Mouse (Mus musculus): Measurements from ENCODE around the gene Zfp324.

Zfp324 gene

DNA sequence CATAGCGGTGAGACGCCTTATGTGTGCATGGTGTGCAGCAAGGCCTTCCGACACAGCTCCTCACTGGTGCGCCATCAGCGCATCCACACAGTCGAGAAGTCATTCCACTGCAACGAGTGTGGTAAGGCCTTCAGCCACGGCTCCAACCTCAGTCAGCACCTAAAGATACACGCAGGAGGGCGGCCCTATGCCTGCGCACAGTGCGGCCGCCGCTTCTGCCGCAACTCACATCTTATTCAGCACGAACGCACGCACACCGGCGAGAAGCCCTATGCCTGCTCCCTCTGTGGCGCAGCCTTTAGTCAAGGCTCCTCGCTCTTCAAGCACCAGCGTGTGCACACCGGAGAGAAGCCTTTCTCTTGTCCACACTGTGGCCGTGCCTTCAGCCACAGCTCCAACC lies 5.3 kb downstream of the Zfp324 start:
- DNase-seq = no peak

DNA sequence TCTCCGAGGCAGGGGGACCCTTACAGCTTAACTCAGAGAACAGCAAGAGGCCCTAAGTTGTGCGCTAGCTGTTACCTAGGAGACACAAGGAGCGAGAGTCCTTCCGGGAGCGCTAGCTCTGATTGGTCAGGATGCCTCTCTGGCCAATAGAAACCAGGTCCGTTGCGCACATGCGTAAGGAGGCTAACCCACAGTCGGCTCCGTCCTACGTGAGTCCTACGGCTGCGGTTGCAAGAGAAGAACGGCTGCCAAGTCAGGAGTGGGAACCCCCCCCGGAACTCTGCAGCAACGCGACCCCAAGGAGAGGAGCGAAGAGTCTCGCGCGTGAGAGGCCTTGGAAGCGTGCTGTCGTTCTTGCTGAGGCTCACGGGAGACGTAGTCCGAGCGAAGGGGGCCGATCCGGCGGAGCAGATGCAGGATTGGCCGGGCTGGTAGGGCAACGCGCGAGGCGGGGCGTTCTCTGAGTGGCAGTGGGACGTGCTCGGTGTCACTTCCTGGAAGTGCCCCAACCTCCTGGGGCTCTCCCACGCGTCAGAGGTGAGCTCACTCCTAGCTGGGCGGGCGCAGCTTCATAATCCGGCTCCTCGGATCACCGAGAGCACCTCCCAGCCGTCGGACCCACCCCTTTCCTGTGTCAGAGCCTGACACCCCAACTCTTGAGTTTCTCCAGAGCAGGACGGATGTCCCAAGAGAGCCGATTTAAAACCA lies 12.2 kb downstream of the Zfp324 start, which contains the start of gene Zfp446:
Gene Zfp446 (plus strand): TSS at position 167 of the 708 bp plus-strand sequence.
- peak; percentile 98 for DNase-seq

DNA sequence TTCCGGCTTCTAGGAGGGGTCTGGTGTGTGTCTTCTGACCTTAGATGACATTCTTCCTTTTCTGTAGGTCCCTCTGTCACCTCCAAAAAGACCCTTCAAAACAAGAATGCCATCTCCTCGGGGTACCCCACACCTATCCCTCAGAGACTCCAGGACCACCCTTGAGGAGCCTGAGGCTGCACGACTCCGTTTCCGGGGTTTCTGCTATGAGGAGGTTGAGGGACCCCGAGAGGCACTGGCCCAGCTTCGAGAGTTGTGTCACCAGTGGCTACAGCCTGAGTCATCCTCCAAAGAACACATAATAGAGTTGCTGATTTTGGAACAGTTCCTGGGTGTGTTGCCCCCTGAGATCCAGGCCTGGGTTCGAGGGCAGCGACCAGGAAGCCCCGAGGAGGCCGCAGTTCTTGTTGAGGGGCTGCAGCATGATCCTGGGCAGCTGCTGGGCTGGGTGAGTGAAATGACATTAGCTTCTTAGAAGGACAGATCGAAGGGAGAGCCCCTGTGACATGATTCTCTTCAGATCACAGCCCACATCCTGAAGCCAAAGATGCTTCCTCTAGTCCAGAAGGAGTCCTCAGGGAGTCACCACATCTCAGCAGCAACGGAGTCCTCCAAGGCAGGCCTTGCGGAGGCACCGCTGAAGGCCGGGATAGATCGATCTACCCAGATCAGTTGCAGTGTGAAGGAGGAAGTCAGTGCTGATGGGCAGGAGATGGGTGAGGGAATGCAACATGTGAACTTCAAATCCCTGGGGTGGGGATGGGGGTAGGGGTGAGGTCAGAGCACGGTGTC lies 13.5 kb downstream of the Zfp324 start:
- no peak for DNase-seq

DNA sequence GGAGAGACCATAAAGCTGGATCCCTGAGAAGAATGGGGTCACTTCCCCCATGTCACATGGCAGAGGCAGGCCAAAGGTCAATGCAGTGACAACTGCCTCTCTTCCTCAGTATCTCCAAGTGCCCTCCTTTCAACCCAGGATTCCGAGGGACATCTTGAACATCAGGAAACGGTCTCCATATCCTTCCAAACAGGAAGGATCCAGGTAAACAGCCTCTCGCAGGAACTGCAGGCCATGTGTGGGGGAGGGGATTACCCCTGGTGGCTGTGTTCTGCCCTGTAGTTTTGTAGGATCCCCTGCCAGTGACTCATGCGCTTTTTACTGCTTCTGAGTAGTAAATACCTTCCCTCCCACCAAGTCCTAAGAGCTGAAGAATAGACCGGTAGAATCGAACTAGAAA lies 14.1 kb downstream of the Zfp324 start:
- DNase-seq = no peak

DNA sequence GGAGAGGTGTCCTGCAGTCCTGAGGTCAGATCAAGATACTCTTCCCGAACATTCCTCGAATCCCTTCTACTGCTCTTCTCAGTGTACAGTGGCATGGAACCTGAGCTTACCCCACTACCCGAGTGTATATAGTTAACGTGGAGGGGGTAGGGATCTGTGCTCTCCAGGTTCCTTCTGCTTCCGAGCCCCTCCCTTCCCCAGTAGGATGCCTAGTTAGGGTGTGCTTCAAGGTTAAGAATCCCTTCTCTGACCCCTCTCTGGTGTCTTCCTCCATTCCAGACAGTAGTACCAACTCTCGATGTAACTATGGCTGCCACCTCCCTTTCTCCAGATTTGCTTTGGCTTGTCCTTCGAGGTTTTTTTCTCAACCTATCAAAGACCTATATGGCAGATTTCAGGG lies 14.7 kb downstream of the Zfp324 start:
- no peak for DNase-seq

DNA sequence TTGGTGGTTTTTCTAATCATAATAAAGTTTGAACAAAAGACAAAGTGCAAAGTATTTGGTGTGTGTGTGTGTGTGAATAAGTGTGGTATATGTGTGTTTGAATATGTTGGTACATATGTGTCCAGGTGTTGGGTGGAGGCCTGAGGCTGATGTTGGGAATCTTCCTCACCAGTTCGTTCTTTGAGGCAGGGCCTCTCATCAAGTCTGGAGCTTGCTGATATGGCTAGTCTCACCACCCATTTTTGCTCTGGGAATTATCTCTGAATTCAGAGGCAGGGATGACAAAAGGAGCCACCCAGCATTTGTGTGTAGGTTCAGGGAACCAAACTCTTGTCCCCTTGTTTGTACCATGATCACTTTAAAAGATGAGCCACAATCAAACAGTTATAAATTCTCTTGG lies 20.1 kb downstream of the Zfp324 start:
- no peak for DNase-seq

DNA sequence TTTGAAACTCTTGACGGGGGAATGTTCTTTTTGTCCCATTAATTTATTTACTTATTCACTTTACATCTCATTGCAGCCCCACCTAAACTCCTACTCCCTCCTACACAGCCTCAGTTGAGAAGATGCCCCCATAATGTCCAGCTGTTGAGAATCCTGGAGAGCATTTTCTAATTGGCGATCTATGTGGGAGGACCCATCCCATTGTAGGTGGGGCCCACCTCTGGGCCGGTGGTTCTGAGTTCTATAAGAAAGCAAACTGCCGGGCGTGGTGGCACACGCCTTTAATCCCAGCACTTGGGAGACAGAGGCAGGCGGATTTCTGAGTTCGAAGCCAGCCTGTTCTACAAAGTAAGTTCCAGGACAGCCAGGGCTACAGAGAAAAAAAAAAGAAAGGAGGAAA lies 21.3 kb downstream of the Zfp324 start:
- DNase-seq = no peak

DNA sequence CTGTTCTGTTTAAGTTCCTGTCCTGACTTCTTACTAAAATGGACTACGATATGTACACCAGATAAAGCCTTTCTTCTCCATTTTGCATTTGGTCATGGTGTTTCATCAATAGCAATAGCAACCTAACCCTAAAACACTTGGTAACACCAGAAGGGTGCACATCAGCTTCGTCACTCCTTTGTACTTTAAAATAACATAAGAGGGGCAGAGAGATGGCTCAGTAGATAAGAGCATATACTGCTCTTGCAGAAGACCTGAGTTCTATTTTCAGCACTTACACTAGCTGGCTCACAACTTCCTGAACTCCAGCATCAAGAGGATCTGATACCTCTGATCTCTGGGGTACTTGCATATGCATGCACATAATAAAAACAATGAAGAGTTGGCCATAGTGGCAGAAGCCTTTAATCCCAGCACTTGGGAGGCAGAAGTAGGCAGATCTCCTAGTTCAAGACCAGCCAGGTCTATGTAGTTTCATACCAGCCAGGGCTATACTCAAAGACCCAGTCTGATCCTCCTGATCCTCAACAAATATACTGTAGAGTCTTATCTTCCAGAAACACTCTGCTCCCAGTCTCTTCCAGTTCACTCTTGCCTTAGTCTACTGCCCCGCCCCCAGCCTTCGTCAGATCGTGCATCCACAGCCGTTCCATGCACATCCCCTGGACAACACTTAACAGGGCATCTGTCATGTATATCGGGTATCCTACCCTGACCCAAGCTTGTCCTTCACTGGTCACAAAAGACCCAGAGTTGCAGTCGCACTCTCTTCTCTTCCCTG lies 22.0 kb downstream of the Zfp324 start:
- no peak for DNase-seq

DNA sequence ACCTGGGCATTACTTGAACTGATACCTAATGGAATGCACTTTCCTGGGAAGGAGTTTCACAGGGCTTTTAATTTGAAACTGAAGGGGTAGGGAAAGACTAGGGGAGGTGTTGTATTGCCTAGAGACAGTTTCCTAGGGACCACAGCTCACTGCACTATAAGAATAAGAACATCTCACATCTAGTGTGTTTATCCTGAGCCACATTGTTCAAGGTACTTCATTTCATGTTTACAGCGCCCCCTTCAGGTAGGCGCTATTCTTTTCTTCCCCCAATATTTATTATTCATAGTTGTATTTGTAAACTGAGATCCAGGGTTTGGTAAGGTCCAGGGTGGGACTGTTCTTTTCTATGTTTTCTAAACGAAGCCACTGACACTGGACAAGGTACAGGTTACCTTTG lies 26.6 kb downstream of the Zfp324 start:
- DNase-seq = peak; percentile 54

DNA sequence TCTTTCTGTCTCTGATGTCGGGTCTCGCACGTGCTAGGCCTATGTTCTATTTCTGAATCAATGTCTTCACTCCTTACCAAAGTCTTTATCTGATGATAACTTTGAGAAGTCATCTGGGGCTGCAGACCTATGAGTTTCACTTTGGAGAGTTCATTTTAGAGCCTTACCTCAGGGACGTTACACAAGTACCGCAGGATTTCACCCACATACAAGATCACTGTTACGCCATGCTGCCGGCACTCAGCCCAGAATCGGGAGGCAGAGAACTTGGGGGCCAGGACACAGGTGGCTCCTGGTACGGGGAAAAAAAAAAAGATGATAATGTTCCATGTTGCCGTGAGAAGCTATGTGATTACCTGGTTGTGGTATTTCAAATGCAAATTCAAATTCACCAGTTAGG lies 27.5 kb downstream of the Zfp324 start:
- DNase-seq = no peak

DNA sequence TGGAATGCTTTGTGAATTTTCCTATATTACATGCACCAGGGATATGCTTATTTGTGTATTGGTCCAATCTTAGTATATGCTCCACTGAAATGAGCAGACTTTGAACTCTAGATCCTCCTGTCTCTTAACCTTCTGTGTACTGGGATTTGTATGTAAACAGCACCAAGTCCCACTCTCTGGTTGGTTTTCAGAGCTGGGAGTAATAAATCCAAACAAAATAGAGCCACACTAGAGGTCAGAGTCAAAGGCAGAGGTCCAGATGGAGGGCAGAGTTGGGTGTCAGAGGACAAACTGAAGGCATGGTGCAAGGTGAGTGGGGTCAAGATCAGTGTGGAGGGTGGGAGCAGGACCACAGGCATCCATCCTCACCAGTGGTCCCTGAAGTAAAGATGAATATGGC lies 30.2 kb downstream of the Zfp324 start:
- DNase-seq = no peak

DNA sequence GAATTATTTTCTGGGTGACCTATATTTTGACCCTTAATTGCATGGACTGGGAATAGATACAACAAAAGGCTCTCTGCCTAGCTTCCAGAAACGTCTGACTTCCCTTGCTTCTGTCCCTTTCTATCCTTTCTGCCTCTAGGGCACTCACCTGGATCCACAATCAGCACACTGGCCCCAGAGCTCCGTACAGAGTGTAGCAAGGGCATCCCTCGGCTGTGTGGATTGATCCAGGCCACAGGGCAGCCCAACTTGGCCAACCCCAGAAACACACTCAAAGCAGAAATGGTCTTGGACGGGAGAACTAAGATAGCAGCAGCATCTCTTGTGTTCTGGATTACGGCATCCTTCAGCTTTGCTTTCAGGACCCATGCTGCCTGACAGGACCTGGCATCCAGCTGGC lies 31.6 kb downstream of the Zfp324 start:
- no peak for DNase-seq

DNA sequence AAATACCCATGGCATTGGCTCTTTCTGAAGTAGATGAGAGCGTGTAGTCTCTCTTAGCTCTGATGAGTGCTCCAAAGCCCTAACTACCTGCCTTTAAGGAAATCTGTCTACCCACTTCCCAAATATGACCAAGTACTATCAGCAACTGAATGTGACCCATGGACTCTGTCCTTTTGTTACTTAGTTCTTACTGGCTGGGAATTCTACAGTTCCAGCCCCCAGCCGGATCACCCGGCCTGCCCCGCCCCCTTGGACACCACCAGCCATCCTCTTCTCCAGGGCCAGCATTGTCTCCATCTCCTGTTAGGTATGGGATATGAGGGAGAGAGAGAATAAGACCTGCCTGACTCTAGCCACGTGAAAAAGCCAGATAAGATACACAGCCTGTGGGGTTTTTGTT lies 32.4 kb downstream of the Zfp324 start, which contains the start of gene Slc27a5:
Gene Slc27a5 (minus strand): TSS at position 140 of the 400 bp plus-strand sequence.
- no peak for DNase-seq

DNA sequence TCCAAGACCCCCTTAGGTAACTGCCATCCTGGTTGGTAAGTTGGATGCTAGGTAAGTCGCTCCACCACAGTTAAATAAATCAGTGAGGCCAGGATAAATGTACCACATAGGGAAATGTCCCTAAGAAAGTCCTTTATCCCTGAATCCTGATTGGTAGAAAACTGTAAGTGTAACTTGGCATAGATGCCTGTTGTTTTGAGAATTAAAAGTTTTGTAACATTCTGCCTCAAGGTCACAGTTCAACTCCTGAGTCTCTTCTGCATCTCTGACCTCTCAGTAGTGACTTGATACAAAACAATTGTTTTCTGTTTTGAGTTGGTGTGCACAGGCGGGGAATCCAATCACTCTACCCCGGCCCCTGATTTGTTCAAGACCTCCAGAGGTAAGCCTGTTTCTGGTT lies 33.2 kb downstream of the Zfp324 start, which contains the start of gene Trim28:
Gene Trim28 (plus strand): TSS at position 264 of the 400 bp plus-strand sequence.
- DNase-seq = no peak

DNA sequence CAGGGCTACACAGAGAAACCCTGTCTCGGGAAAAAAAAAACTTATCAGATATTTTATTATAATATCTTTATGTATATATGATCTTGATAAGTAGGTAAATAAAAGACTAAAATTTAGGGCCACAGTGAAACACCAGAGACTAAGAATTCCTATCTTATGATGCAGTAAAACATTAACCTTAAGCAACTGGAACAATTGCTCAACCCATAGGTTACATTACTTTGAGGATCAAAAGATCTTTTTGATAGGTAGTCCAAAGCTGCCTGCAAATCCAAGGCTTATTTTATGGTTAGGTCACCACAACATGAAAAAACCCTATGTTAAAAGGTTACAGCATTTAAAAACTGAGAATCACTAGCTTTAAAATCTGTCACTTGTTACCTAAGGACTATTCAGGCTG lies 35.9 kb downstream of the Zfp324 start:
- DNase-seq = no peak

DNA sequence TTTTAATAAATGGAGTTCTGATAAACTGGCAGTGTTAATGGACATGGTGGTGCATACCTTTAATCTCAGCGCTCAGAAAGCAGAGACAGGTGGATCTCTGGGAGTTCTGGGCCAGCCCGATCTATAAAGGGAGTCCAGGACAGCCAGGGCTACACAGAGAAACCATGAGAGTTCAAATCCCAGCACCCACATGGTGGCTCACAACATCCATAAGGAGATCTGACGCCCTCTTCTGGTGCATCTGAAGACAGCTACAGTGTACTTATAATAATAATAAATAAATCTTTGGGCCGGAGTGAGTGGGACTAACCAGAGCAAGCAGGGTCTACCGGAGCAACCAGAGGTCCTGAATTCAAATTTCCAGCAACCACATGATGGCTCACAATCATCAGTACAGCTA lies 37.7 kb downstream of the Zfp324 start:
- DNase-seq = no peak

DNA sequence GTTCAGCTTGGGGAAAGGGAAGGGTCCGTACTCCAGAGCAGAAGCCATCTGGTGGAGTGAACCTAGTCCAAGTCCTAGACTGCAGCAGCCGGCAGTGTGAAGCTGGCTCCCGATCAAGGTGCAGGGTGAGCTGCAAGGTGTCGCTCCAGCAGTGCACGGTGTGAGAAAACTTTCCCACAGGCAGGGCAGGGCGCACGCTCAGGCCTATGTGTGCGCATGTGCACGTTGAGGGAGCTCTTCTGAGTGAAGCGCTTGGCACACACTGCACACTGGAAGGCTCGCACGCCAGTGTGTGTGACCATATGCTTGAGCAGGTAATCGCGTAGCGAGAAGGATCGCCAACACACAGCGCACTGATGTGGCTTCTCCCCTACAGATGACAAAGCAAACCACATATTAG lies 40.4 kb downstream of the Zfp324 start:
- no peak for DNase-seq

DNA sequence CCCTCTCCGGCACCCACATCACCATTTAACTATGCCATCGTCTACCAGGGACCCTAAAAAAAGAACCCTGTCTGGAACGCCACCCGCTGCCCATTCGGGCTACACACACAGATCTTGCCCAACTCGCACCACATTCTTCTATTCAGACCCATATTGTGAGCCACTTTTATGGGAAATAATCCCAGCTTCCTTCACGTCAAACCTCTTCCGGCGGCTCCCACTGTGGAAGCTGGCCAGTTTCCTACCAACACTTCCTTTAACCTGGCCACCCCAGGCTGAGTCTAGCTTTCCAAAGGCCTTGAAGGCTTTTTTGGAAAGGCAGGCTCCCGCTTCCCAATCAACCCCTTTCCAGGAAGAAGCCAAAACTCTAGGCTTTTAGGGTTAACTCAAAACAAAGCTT lies 40.9 kb downstream of the Zfp324 start:
- DNase-seq = no peak

DNA sequence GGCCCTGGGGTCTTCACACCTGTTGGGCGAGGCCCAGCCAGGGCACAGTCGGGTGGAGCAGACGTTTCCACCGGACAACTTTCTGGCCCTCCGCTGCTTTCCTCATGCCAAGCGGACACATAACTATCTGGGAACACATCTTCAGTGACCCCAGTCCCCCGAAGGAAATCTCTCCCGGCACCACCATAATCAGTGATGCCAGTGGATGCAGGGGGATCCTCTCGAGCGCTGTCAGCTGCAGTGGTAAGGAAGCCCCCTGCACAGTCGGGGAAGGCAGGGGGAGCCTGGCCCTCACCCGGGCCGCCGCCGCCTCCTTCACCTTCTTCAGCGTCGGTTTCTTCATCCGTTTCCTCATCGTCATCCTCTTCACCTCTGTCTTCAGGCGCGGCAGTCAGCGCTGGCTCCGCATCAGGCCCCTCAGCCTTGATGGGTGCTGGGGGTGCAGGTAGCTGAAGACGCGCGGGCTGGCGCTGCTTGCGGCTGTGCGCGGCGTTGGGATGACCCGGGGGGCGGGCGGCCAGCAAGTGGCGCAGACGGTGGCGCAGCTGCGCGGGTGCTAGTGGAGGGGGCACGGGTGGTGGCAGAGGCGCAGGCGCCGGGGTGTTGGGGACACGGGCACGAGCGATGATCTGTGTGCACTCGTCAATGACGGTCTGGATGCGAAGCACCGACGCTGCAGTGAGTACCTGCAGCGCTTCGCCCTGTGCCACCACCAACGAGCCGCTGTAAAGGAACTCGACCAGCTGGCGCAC lies 41.9 kb downstream of the Zfp324 start:
- no peak for DNase-seq

DNA sequence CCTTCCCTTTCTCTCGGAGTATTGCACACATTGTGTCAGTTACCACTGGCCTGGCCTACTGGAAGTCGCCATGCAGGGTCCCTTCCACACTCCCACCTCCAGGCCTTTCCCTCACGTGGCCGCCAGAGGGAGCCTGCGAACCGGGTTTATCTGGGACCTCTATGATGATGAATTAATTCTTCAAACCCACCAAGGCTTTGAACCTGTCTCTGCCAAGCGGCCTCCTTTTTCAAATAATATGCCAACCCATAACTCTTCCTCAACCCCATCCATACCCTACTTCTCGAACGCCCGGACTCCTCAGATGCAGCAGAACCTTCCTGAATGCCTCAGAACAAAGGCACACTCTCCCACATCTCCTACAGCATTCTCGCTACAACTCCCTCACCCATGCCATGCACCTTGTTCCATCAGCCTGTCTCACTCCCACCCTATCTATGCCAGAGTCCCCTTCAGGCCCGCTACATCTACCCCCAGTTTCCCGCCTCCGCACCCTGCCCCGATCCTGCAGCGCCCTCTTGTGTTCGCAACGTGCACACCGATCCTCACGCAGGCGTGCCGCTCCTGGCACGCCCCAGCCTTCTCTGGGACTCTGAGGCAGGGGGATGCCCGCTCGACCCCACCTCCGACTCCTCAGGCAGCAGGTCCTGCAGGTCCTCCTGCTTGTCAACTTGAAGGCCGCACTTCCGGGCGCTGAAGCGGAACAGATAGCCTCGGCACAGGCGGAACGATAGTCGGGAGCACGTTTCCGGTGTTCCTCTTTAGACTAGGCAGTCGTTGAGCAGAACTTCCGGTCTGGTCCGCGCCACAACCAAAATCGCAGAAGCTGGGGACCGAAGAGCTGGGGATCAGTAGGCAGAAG lies 43.7 kb downstream of the Zfp324 start:
- DNase-seq = peak; percentile 97

DNA sequence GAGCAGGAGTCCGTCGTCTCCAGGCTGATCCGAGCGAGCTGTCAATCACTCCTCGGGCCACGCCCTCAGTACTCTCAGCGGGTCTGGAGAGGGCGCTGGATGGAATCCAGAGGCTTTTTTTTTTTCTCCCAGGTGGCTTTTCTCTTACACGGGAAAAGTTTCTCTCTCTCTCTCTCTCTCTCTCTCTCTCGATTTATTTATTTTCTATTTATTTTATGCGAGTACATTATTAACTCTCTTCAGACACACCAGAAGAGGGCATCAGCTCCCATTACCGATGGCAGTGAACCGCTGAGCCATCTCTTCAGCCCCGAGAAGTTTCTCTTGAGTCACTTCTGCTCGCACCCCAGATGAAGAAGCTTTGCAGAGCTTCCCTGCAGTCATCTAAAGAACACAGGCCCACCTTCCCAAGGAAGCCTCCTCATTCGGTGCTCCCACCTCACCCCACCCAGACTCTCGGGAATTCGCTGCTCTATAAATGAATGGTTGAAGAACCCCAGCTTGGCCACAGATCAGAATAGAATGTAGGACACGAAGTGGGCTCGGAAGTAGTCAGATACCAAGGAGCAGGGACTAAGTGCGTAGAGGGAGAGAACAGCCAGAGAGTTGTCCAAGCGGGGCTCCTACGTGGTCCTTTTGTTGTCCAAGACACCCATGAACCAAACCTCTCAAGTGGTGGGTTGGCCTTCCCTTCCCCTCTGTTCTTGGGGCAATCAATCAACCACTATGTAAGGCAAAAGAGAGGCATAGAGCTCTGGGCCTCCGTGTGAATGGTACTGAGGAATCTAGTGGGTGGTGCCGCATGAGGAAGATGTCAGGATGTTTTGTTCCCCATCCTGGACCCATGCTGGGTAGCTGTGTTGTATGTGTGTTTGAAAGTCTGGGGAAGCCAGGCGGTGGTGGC lies 44.6 kb downstream of the Zfp324 start, which contains the start of gene Zbtb45:
Gene Zbtb45 (minus strand): TSS at position 30 of the 904 bp plus-strand sequence.
- DNase-seq = no peak
